Mouse (Mus musculus): ENCODE data around the gene Ttll9.

Gene Ttll9

GRCm38 (mm10) chr2:152941106-152941505 lies 21.2 kb upstream of the Ttll9 start:
- DNase-seq (ENCODE audit: extremely low spot score, low read depth, low spot score): no peak

GRCm38 (mm10) chr2:152941776-152942175 lies 20.5 kb upstream of the Ttll9 start:
- DNase-seq (ENCODE audit: extremely low spot score, low read depth, low spot score): no peak

DNA sequence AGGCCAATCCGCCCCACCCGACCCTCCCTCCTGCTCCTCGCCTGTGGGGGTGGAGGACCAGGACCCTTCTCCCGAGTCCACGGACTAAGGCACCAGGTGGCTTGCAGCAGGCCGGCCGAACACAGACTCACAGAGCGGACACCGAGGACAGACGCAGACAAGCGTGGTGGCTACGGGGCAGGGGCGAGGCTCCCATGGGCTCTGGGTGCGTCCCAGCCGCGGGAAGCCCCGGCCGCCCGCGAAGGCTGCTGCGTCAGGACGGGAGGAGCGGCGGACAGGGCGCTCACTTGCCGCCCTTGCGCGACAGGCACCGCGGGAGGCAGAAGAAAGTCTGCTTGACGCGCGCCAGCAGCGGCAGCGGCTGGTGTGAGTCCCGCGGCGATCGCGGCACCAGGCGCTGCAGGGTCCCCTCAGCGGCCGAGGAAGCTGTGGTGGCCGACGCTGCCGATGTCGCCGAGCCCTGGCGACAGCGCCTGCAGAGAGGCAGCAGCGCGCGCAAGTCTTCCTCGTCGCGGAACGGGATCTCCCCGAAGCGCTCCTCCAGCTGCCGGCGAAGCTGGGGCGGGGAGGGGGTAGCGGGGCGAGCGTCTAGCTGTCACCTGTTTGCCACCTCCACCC lies 19.3 kb upstream of the Ttll9 start:
- no peak for DNase-seq (ENCODE audit: extremely low spot score, low read depth, low spot score)

- DNase-seq (ENCODE audit: extremely low spot score, low read depth, low spot score): no peak
Observed at GRCm38 (mm10) chr2:152943568-152943967, 18.7 kb upstream of the Ttll9 start.

DNA sequence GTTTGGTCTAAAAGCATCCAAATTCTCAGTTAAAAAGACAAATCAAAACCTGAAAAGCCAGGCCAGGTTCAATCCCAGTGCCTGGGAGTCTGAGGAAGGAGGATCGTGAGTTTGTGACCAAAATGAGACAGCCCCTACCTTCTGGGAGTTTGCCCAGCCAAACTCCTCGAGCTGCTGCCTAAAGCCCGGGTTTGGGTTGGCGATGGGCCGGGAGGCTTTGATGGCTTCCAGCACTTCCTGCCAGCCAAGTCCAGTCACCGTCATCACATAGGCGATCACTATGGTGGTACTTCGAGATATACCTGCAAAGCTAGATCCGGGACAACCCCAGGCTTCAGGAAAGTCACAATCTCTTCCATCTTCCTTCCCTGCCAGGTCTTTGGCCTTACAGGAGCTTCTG lies 18.3 kb upstream of the Ttll9 start:
- DNase-seq (ENCODE audit: extremely low spot score, low read depth, low spot score): no peak

GRCm38 (mm10) chr2:152947098-152947497 lies 15.2 kb upstream of the Ttll9 start:
- DNase-seq (ENCODE audit: extremely low spot score, low read depth, low spot score): no peak

DNA sequence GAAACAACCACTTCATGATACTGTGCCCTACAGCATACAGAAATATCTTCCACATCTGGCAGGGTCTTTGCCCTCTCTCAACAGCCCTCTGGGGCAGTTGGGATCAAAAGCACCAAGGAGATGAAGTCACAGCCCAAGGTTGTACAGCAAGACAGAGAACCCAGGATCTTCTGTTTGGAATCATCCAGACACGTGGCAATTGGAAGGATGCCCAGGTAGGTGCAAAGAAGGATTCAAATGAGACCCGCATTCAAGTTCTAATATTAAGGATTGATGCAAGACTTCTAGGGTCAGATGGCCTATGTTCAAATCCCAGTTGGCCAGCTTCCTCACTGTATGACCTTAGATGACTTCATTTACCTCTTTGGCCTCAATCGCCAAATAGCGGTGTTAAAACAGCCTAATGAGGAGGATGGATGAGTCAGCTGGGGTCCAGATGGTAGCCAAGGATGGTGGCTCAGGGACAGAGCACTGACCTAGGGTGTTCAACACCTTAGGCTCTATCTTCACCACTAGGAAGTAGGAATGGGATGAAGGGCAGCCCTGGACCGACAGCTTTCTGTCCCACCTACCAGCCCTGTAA lies 13.8 kb upstream of the Ttll9 start:
- no peak for DNase-seq (ENCODE audit: extremely low spot score, low read depth, low spot score)

- DNase-seq (ENCODE audit: extremely low spot score, low read depth, low spot score): no peak
Observed at GRCm38 (mm10) chr2:152950358-152951064, 11.8 kb upstream of the Ttll9 start.

DNA sequence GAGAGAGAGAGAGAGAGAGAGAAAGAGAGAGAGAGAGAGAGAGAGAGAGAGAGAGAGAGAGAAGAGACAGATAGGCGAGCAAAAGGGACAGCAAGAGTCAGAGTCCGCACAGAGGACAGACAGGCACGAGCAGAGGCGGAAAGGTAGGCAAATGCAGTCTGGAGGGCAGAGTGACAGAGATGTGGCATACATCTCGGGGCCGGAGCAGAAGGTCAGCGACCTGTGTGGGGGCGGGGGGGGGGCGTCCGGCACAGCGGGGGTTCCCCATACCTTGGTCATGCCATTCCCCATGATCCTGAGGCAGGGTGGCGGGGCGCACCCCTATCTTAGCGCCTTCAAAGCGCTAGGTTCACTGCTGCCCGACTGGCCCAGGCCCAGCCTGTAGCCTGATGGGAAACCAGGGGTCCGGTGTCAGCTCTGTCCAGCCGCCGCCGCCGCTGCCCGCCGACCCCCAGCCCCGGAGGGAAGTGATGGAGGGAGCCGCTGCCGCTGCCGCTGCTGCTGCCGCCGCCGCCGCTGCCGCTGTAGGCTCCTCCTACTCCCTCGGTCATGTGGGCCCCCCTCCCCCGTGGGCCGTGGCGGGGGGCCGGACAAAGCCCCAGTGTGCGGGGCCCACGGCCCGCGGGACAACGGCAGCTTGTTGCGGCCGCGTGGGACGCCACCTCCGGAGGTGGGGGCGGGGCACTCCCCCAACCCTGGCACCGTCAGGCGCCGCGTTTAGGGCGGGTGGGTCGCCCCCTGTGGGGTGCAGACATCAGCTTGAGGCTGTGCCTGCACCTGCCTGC lies 11.0 kb upstream of the Ttll9 start, which contains the start of gene Dusp15:
Gene Dusp15 (minus strand): TSS at position 634 of the 785 bp plus-strand sequence.
- DNase-seq (ENCODE audit: extremely low spot score, low read depth, low spot score): no peak

DNA sequence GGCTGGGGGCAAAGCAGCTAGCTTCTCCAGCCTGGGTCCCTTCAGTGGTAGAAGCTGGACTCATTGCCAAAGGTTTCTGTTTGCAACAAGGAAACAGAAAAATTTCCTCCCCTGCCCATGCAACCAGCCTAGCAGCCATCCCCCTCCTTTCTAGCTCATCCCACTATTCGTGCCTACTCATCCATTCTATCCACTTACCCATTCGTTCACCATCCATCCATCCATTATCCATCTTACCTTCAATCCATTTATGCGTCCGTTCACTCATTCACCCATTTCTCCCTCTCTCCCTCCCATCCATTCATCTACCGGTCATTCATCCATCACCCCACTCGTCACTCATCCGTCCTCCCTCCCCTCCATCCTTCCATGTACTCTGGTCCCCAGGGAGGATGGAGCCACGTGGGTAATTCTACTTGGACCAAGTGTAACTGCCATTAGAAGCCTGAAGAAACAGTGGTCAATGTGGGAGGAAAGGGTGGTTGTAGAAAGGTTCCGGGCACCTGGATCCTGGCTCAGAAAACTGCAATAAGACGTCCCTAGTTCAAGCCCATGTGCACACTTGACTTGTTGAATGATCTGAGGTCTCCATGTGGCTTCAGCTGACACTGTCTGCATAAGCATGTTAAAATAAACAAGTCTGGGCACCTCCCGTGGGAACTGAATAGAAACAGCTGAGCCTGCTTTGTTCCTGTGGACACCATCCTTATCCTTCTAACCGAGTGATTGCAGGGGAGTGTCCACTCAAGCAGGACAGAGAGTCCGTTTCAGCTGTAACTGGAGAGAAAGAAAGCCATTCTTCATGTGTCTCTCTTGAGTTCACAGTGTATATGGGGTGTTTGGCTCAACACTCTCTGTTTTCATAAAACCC lies 10.2 kb upstream of the Ttll9 start:
- no peak for DNase-seq (ENCODE audit: extremely low spot score, low read depth, low spot score)

DNA sequence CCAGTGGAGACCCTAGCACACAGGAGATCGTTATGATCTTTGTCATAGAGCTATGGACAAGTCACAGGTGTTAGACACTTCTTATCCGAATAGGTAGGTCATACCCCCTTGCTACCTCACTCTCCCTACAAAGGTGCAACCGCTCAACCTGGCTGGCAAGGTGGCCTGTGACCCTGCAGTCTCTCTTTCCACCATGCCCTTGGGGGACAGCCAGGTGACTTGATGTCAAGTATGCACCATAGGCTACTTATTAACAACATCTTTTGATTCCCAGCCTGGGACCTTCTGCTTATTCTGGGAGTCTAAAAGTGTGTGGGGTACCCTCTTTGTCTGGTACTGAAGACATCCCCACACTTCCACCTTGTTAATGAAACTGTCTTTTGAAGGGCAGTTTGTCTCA lies 4.2 kb upstream of the Ttll9 start:
- no peak for DNase-seq (ENCODE audit: extremely low spot score, low read depth, low spot score)

GRCm38 (mm10) chr2:152965555-152965954 lies 3.3 kb downstream of the Ttll9 start:
- DNase-seq (ENCODE audit: extremely low spot score, low read depth, low spot score): no peak

GRCm38 (mm10) chr2:152976991-152977390 lies 14.7 kb downstream of the Ttll9 start:
- DNase-seq (ENCODE audit: extremely low spot score, low read depth, low spot score): no peak

GRCm38 (mm10) chr2:152985582-152985981 lies 23.3 kb downstream of the Ttll9 start:
- no peak for DNase-seq (ENCODE audit: extremely low spot score, low read depth, low spot score)

- no peak for DNase-seq (ENCODE audit: extremely low spot score, low read depth, low spot score)
Observed at GRCm38 (mm10) chr2:152991529-152991928, 29.2 kb downstream of the Ttll9 start.

GRCm38 (mm10) chr2:152997046-152997445 lies 34.8 kb downstream of the Ttll9 start:
- no peak for DNase-seq (ENCODE audit: extremely low spot score, low read depth, low spot score)

DNA sequence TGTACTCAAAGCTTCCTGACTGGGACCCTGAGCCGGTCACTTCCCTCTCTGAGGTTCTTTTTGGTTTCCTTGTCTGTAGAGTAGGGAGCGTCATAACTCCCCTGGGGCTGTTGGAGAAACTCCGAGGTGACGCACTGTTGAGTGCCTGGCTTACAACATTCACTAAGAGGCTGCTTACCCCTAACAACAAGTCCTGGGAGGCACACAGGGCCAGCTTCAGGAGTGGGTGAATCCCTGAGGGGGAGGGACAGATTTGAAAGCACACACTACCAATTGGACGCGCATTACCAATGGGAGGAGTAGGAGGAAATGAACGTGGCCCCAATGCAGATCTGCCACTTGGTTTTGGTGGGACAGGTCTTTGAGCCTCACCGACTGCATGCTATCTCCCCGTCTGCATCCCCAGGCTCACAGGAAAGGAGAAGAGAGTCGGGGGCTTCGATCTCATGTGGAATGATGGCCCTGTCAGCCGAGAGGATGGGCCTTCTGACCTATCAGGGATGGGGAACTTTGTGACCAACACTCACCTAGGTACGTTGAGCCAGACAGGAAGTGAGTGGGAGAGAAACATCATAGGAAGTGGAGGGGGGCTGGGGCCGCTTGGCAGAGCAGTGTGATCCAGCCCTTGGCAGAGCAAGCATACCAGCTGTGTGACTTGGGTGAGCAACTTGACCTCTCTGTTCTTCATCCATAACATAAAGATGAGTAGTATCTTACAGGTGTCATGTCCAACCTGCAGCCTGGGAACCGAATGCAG lies 40.4 kb downstream of the Ttll9 start:
- no peak for DNase-seq (ENCODE audit: extremely low spot score, low read depth, low spot score)

- no peak for DNase-seq (ENCODE audit: extremely low spot score, low read depth, low spot score)
Observed at GRCm38 (mm10) chr2:153003681-153004338, 41.5 kb downstream of the Ttll9 start.

GRCm38 (mm10) chr2:153005981-153006380 lies 43.7 kb downstream of the Ttll9 start:
- DNase-seq (ENCODE audit: extremely low spot score, low read depth, low spot score): no peak
